Mouse (Mus musculus) thymus, postnatal 36 days (tissue): ENCODE measurements around the gene Thrb.
A peak's percentile ranks its signal among the peaks of the same experiment; 100 is the strongest.

Source experiments
- DNase-seq, 2 experiments: peaks; one replicate each; pipeline ENCODE4 v3.0.0; 2022; ENCODE audit warnings: mixed read lengths in 2 of 2

Thrb gene

DNA sequence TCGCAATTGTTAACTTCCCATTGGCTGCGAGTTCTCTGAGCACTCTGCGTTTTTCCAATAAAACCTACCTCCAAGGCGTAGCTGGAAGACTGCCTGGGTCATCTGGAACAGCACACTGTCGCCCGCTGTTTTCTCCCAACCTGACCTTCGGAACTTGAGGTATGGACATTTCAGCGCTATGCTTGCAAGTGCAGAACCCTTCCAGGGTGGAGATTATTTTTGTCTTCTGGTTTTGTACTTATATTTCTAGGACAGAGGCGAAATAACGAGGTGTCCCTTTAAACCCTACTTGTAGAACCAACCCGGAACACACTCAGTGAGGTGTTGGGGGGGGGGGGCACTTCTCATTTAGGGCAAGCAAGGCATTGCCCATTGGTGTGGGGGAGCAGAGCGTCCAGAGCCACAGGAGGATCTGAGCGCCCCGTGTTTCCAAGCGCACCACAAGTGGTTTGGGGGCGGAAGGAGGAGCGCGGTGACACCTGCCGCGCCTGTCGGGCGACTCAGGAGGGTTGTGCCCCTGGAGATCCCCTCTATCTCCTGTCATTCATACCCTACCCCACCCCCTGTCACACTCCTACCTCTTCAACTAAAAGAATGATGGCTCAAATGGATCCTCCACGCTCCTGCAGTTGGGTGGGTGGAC lies at the start of gene Thrb:
TSS of gene Thrb (plus strand) at position 576 of the 643 bp plus-strand sequence.
- DNase-seq, result no peak

DNA sequence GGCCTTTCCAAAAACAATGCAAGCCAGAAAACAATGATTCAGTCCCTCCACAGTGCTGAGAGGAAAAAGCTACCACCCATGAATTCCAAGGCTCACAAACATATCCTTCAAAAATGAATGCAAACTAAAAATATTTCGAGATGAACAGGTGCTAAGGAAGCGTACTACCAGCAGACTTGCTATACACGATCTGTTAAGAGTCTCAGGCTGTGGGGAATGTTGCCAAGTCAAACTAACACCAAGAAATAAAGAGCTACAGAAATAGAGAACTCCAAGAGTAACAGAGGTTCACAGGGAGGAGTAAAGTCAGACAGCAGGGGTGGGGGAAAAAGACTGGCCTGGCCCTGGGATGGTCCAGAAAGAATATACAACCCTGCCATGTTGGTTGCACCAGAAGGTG lies 38.4 kb upstream of the Thrb start:
- no peak for DNase-seq

DNA sequence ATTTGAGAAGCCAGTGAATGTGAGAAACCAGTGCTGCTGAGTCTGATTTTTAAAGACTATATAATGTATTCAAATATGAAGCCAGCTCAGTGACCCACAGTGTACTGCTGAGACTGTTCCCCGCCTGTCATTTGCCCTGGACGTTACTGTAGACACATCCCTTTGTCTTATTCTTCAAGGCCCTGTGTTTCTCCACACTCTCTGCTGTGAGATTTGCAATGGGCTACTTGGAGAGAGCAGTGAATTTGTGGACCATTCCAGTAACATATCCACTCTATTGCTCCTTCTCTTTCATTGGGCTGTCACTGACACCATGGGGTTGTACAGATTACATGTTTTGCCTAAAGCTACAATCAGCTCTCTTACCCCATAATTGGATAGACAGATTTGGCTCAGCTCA lies 36.1 kb upstream of the Thrb start:
- no peak for DNase-seq

GRCm38 (mm10) chr14:17629215-17629614 lies 30.8 kb upstream of the Thrb start:
- DNase-seq, result no peak

DNA sequence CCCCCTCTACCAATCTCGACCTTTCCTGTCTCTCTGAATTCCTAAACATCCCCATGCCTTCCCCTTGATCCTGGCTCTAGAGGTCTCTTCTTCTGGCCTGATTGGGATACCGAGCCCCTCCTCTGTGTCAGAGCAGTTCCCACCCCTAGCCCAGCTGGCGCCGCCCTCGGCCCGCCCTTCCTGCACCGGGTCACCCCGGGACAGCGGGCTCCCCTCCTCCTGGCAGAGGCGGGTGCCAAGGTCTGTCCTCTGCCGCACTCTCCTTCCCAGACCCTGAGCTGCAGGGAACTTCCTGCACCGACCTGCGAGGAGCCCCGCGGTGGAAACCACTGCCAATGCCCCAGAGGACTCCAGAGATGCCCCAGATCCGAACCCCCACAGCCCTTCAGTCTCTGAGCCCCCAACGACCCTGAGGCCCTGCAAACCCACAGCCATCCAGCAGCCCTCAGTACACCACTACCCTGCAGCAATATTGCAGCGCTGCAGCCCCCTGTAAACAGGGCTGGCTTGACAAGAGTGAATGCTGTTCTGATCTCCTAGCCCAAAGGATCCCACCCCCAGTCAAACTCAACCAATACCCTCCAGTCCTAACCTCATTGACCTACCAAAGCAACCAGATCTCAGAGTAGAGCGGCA lies 27.1 kb upstream of the Thrb start:
- DNase-seq, result peak; percentile 26 to 49

DNA sequence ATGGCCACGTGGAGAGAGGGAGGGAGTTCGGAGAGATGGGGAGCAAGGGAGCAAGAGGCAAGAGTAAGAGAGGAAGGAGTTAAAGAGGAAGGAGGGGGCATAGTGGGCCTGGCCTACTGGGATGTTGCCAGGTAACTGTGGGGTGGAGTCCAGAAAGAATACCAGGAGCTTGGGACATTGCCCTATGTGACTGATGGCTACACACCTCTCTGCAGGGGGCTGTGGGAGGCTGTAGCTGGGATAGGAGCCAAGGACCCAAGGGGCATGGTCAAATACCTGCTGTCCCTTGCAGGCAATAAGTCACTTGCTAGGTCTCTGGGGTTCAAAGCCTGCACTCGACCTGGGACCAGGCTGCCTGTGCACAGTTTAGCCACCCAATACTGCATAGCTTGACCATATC lies 23.1 kb upstream of the Thrb start:
- DNase-seq, result no peak

DNA sequence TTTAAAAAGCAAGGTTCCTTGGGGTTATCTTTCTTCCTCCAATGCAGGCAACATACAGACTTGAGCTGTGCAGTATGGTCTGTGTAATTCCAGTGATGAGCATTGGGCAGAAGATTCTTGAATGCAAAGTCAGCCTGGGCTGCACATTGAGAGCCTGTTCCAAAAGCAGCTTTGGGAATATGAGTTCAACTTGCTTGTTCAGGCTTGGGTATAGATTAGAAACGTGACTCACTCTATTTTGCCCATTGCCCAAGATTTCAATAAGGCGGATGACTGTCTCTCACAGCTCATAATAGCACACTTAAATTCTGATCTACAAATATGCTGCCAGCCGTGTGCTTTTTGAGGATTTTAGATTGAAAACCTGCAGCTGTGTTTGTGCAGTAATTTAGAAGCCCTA lies 18.3 kb upstream of the Thrb start:
- no peak for DNase-seq

DNA sequence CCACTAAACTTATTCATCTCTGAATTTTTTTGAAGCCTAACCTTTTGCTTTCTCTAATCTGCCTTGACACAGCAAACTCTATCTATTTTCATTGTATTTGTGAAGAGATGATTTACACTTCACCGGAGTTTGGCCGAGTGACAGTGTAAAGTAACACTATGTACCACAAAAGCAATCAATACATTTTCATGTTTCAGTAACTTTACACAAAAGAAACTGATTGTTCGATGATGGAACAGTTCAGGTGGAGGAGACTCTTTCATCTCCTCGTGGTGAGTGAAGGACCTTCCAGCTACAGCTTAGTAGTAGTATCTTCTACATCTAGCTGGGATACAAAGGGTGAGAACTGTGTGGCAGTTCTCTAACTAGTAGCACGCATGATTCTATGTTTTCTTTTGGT lies 5.0 kb upstream of the Thrb start:
- no peak for DNase-seq

DNA sequence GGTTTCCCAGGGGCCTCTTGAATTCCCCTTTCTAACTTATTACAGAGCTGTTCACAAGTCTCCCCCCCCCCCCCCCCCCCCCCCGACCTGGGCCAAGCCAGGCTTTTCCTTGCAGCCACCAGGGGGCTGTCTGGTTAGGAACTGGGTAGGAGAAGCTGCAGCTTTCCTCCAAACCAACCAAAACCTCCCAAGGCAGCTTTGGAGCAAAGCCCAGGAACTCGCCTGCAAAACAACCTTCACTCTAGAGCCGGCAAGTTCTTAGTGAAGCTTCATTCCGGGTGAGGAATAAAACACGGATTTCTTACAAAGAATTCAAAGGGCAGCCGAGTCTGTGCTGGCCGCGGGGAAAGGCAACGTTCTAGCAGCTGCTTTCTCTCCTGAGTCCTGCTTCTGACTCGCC lies 1.0 kb upstream of the Thrb start:
- peak; percentile 45 to 55 for DNase-seq

GRCm38 (mm10) chr14:17660329-17661099 lies 453 bp downstream of the Thrb start:
- peak; percentile 60 to 62 for DNase-seq

GRCm38 (mm10) chr14:17661100-17661521 lies 1.1 kb downstream of the Thrb start:
- no peak for DNase-seq

- DNase-seq, result no peak
Measured at GRCm38 (mm10) chr14:17662087-17662486, 2.0 kb downstream of the Thrb start.

- DNase-seq, result no peak
Measured at GRCm38 (mm10) chr14:17674335-17674734, 14.3 kb downstream of the Thrb start.

DNA sequence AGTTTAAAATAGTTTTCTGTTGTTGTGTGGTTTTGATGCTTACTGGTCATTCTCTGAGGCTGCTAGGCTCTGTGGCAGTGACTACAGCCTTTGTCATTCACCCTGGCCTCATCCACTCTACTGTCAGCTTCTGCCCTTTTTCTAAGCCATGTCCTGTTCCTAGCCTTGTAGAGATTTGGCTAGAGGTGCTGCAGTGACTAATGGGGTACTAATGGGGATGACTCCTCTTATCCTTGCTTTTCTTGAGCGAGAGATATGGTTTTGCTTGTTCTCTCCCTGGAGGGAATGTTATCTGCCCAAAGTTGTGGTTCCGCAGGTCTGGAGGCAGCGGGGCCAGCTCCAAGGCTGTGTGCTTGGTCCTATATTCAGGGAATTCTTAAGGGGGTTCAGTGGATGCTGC lies 15.2 kb downstream of the Thrb start:
- DNase-seq, result no peak

DNA sequence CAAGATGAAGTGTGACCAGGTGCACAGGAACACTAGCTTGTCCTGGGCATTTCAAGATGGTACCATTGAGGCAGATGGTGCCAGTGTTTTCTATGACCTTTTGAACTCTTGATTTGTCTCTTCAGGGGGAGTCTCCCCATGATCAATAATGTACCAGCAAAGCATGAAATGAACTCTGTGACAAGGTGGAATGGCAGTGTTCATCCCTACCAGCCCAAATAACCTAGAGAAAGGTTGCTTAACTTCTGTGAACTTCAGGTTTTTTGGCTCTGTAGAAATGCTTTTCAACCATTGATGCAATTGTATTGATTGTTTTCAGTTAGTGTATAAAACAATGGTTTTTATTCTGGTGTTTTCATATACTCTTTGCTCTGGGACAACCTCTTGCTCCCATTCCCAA lies 21.4 kb downstream of the Thrb start:
- DNase-seq, result no peak

GRCm38 (mm10) chr14:17684881-17685280 lies 24.8 kb downstream of the Thrb start:
- no peak for DNase-seq

DNA sequence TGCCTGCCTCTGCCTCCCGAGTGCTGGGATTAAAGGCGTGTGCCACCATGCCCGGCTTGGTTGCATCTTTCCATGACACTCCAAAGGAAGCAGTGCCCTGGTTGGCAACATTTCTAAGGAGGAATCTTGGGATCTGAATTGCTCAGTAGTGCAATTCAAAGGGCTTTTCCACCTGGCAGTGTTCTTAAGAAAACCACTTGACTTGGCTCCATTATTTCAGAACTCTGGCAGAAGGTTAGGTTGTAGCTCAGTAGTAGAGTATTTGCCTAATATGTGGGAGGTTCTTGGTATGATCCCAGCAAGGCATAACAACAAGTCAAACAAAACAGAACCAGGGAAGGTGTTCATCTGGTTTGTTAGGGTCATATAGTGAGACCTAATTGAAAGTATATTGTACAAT lies 25.4 kb downstream of the Thrb start:
- DNase-seq, result no peak

DNA sequence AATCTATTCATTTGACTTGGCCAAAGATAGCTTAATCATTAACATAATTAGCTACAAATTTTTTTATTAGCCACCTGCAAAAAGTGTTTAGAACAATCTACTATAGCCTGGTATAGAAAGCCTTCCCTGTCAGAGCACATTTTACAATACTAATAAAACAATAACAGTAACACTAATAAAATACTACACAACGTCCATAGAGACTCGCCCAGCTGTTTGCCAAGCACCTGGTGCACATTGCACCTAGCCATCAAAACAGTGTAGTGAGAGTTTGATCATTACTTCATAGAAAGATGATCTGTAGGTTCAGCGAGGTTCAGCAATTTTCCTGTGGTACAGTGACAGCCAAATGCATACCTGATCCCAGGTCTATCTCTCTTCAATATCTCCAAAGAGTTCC lies 26.9 kb downstream of the Thrb start:
- no peak for DNase-seq

- no peak for DNase-seq
Measured at GRCm38 (mm10) chr14:17691246-17691645, 31.2 kb downstream of the Thrb start.

DNA sequence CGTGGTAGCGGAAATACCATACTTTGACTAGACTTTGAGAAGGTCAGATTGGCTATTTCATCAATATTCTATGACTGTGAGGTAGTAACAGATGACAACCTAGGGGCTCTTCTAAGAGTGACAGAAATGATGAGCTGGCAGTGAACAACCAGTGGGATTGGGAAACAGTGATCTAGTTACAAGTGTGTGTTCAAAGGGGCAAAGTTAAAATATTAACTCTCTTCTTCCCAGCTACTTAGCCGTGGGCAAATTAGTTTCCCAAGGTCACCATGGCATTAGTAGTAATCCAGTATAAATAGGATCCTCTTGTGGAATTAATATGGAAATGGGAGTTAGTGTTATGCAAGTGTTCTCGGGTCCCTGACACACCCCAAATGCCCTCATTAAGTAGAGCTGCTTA lies 35.5 kb downstream of the Thrb start:
- no peak for DNase-seq

DNA sequence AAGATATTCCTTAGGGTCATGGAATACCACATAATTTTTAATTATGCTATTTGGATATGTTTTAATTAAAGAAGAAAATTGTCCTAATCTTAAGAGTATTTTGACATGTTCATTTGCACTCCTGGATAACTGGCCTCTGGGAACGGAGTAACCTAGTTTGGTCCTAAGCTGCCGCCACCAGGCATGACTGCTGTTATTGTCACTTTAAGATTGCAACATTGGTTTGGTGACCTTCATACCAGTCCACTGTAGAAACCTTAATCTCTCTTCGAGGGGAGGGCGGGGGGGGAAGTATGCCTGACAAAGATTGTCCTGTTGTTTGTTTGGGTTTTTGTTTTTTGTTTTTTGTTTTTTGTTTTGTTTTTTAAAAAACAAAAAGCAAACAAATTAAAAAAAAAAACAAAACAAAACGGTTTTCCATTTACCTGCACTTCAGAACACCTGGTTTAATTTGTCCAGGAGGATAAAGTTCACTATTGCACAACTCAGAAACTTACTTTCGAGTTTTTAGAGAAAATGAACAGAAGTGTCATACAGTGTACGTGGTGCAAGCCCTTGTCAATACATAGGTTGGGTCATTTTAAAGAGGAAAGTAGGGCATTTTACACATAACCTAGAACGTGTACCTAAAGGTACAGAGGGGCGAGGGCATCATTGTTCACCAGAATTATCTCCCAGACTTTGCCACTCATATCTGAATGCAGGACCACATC lies 38.0 kb downstream of the Thrb start:
- no peak for DNase-seq

GRCm38 (mm10) chr14:17700228-17700627 lies 40.2 kb downstream of the Thrb start:
- DNase-seq, result no peak

GRCm38 (mm10) chr14:17713297-17713904 lies 53.3 kb downstream of the Thrb start:
- no peak for DNase-seq
